Mouse (Mus musculus) Muller cell, postnatal 12 days (primary cell): ENCODE data around the gene Fam213a.

Source experiments
- DNase-seq: peaks from one replicate; pipeline ENCODE4 v3.0.0-alpha.2; 2015; ENCODE audit errors: inconsistent ontology term

The Fam213a gene

DNA sequence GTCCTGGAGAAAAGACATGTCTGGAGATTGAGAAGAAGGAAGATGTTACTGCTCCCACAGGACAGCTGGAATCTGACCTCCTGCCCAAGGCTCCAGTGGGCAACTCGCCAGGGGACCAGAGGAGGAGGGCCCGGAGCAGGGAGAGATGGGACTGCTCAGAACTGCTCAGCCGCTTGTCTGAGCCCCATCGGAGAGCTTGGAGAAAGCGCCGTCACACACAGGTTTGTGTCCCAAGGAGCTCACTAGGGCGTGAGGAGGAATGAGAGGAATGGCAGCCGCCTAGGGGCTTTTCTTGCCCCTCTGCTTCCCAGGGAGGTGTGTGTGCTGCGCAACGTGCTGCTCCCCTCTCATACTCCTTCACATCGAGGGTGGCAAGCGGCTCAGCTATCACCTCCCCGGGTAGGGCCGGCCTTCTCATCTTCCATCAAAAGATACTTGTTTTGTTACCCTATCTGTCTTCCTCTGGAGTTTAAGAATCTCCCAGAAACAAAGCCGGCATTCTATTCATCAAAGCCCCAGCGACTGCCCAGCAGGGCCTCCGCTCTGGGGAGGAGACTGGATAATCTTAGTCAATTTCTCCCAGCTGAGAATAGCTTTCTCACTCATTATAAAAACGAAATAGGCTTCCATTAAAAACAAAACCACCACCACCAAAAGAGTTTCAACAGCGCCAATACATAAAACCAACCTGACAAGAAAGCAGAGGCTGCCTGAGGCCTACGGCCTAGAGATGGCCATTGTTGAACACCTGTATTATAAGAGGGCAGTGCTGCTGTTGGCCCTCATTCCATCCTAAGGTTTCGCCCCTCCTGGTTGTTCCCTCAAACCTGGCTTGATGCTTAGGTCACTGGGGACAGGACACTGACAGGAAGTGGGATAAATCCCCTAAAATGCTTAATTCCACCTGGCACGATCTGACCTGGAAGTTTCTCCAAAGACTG, 9.1 kb downstream of the Fam213a start:
- peak; percentile 64 for DNase-seq

- no peak for DNase-seq
These were observed 12.0 kb downstream of the Fam213a start for GRCm38 (mm10) chr14:41001576-41001975.

- no peak for DNase-seq
These were observed 12.8 kb downstream of the Fam213a start for GRCm38 (mm10) chr14:41000801-41001200.

DNA sequence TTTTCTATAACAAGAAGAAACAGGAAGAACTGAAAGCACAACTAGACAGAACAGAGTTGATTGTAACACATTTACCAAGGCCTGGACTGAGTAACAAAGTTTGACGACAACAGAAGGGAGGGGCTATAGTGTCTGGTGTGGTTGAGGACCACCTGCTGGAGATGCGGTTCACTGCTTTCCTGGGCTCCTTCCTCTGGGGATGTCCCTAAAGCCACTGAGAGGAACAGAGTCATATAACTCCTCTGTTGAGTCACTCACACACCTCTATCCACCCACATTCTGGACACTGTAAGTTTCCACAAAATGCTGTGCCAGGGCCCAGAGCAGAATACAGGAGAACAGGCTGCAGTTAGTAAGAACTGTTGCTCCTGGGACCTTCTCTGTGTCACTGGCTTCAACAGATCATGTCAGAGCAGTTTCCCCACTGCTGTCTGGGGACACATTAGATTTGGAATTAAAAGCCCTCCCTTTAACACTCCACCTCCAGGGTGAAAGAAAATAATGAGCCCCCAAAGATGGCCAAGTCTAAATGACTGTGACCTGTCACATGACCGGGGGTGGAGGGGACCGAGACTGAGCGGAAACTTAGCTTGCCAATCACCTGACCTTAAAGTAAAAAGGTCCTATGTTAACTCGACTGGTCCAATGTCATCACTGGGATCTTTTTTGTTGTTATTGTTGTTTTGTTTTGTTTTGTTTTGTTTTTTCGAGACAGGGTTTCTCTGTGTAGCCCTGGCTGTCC, 13.5 kb downstream of the Fam213a start:
- DNase-seq = no peak

DNA sequence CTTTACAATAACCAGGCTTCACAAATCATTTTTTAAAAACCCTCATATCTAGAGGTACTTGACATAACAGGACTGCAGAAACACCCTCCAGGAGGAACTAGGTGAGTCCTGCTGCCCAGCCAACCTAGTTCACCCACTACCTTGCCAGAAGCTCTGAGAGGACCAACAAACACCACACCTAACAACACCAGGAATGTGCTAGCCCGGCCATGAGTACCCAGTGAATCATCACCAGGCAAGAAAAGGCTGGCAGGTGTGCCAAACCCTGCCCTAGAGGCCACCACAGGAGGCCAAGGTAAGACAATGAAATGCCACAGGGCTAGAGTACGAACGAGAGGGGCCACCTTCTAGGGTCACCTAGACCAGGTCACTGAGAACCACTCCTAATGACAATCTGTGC, 17.4 kb downstream of the Fam213a start:
- no peak for DNase-seq

DNA sequence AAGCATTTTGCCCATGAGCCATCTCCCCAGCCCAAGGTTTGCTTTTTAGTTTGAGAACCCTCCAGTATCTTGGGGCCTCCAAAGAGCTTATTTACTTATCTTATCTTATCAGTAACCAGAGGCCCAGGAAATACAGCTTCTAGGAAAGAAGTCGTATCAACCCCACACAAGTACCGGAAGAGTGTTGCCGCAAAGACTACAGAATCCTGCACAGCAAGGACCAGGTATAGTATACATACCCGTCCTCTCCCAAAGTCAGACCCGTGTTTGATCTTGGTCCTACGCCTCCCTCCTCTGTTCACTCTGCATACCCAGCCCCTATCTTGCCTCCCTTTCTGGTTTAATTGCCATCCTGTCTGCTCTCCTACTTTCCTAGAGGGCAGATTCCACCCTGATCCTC, 21.1 kb downstream of the Fam213a start:
- DNase-seq = no peak

DNA sequence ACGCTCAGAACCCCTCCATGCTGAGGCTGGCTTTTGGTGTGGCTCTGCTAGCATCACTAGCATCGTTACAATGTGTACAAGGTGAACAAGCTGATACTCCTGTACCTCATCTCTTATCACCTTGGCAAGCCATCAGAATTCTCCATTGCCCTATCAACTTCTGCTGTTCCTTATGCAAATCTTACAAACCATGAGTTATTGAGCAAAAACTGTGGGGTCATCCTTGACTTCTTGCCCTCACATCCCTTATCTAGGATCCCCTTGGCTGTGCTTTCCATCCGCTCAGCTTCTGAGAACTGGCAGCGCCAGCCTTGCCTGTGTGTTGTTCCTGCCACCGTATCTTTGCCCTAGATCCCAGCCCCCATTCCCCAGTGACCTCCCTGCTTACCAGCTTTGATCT, 24.8 kb downstream of the Fam213a start:
- DNase-seq = no peak

DNA sequence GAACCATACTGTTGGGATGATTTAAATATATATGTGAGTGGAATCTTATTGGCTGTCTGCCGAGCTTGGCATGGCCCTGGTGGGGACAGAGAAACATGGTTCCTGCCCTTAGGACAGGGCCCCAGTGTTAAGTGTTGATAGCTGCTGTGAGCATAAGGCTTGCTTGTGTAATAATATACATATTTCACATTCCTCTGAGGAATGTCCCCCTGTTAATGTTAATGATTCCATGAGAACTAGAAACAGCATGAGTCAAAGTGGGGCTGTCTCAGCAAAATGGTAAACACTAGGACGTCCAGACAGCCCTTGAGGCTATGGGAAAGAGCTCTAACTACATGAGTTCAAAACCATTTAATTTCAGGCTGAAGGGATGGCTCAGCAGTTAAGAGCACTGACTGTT, 26.4 kb downstream of the Fam213a start:
- no peak for DNase-seq

DNA sequence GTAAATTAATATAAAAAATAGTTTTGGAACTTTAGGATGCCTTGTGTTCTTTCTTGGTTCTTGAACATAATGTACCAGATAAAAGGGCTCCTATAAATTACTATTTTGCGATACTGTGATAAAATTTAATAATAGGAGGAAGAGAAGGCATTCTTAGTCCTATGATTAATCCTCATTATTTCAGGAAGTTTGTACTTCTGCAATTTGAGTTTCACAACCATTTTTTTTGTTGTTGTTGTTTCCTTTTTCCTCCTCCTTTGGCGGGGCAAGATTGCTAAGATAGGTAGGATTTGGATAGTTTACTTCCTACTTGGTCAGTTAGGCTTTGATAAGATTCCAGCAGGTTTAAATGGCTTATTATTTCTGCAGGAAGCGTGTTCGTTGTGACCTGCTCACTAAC, 28.0 kb downstream of the Fam213a start:
- no peak for DNase-seq

GRCm38 (mm10) chr14:40979723-40980122, 33.9 kb downstream of the Fam213a start:
- DNase-seq = no peak

- peak; percentile 67 for DNase-seq
These were observed 34.6 kb downstream of the Fam213a start for GRCm38 (mm10) chr14:40979002-40979401.

- DNase-seq = peak; percentile 60
These were observed 38.4 kb downstream of the Fam213a start for GRCm38 (mm10) chr14:40975127-40975721.

DNA sequence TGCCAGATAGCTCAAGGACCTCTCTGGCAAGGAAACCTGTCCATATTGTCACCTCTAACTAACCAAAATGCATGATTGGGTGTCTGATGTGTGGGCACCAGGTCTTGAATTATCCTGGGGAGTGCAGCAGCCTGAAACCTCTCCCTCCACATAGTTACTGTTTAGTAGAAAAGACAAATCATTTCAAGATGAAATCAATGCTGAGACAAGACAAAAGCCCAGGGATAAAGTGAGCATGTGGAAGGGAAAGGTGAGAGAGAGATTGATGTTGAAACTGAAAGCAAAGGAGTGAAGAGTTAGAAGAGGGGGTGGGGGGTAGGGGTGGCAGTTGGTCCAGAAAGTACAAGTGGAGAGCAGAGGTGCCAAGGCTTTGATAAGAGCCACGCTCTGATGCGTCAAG, 45.5 kb downstream of the Fam213a start:
- no peak for DNase-seq

DNA sequence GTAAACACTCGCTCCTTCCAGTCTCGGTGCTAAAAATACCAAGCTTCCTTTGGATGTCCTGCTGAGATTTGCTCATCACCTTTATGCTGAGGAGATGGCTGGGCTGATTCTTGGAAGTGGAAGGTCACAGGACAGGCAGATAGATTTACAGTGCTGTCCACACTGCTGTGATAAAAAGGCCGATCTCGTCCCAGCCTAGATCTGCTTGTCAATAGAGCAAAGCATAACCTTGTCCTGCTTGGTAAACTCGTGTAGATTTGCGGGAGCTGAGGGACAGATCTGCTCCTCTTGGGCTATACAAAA, 46.0 kb downstream of the Fam213a start:
- DNase-seq = no peak

DNA sequence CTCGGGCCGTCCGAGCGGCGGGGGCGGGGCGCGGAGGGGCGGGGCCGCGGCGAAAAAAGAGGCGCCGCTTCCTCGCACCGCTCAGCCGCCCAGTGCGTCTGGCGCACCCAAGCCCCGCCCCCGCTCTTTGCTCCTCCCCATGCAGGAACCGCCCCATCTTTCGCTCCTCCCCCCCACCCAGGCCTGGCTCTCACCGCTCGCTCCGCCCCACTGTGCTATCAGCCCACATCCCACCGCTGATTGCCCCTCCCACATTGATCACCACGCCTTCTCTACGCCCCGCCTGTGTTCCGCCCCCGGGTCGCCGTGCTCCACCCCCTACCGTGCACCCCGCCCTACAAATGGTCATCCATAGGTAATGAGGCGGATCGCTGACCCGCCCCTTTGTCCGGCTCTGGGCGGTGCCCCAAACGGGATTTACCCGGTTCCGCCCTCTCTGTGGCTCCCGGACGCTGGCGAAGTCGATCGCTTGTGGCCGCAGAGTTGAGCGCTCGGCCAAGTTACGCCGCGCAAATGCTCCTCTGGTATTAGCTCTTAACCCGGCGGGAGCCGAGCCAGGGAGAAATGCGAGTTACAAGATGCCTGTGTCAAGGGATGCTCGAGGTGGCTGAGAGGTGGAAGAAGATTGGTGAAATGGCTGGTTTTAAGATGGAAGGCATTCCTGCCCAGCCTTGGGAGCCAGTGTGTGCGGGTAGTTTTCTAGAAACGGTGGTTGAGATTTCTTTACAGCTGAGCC, 46.6 kb downstream of the Fam213a start:
- peak; percentile 99 for DNase-seq

DNA sequence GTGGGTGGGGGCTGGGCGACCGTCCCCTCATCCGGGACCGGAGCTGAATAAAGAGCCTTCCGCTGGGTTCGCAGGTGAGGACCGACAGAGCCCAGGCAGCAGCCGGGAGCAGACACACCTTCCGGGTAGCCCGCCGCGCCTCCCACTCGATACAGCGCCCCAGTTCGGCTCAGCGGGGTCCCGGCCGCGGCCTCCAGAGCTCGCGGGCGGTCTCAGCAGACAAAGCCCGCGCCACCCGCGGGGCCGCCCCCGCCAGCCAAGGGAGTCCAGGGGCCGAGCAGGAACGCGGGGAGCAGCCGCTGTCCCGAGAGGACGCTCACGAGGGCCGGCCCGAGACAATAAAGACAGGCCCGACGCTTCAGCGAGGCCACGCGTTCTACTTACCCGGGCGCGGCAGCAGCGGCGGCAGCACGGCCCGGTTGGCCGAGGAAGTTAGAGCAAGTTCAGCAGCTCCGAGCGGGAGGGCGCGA, 47.2 kb downstream of the Fam213a start, which contains the start of gene Tspan14:
Gene Tspan14, minus strand, starts transcription at position 416 of the 470 bp plus-strand sequence.
- no peak for DNase-seq

- DNase-seq = no peak
These were observed 47.9 kb downstream of the Fam213a start for GRCm38 (mm10) chr14:40965507-40966356.

DNA sequence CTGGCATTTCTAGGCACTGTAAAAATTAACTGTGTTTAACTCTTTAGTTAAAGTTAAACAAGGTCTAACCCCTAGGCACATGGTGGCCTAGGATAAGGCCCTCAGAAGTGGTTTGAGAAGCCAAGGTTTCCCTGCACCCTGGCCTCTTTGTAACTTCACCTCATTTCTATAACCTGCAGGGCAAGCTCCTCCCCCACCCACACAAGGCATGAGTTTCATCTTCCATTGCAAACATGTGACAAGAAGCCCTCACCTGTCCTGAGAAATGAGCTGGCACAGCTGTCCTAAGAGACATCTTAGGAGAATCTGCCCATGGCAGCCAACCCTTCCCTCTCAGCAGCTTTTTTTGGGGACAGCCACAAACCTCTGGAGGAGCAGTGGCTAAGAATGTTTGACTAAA, 48.7 kb downstream of the Fam213a start:
- no peak for DNase-seq

DNA sequence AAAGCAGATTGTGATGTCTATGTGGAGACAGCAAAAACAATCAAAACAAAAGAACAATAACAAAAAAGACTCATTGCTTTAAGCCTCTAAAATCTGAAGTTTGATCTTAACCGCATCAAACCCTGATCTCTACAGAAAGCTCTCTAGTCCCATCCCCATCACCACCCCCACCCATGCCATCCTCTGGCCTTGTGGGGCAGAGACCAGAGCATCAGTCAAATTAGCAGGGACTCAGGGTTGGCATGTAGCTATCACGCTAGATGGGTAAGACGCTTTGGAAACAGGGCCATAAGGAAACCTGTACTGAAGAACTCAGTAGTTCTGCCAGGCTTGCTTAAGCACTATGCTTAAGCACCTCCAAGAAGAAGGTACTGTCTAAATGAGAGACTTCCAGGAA, 49.4 kb downstream of the Fam213a start:
- DNase-seq = no peak

DNA sequence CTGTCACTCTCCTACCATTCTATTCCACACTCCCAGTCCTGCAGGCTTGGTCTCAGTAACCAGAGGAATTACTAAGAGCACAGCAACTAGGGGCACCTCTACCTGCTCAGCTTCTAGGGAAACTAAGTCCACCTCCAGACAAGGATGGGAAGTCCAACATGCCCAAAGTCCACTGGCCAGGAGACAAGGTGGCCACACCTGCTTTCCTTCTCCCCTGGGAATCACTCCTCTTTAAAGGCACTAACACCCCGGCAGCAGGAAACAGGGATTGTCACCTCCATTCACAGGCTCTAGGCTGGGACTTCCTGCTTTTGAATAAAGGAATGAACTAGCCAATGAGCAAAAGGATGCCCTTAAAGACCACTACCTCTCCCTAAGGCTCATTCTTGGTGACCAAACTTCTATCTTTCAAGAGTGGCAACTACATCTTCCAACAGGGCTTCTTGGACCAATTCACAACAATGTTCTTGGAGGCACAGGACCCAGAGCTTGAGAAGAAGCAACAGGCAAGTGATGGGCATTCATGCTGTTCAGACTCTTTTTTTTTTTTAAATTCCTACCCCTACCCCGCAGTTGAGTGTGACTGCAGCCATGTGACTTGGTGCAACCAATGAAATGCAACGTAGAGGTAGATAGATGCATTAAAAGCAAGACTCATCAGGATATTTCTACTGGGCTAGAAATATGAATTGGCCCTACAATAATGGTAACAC, 49.9 kb downstream of the Fam213a start:
- no peak for DNase-seq
